Mouse (Mus musculus) G1E (cell line): ENCODE measurements around the gene Ccl5. TPM values are rescaled to one million over a fixed set of nuclear protein-coding genes. Genes with fewer than 3 reads are reported as not detected.

Source experiments
- ATAC-seq: 2 replicates; pipeline ENCODE4 v1.8.0; 2016; ENCODE audit warnings: mild to moderate bottlenecking; ENCODE audit not compliant: insufficient number of reproducible peaks, poor library complexity, low FRiP score, severe bottlenecking; ENCODE audit errors: extremely low read depth
- DNase-seq: peaks from one replicate; pipeline ENCODE4 v3.0.0; 2012; ENCODE audit warnings: low spot score
- H3K27me3 ChIP-seq: 2 replicates; pipeline ENCODE4 v1.6.1; 2012; ENCODE audit warnings: mild to moderate bottlenecking, low read length, inconsistent platforms; ENCODE audit not compliant: insufficient read depth
- H3K36me3 ChIP-seq: replicated peaks from 2 replicates; pipeline ENCODE3; 2012; ENCODE audit warnings: mild to moderate bottlenecking, inconsistent platforms
- H3K4me1 ChIP-seq: 2 replicates; pipeline ENCODE4 v1.6.1; 2012; ENCODE audit warnings: low read depth, low read length, inconsistent platforms, mixed read lengths; ENCODE audit not compliant: insufficient read depth
- H3K4me3 ChIP-seq: 2 replicates; pipeline ENCODE4 v1.5.1; 2012; ENCODE audit warnings: low read depth, mild to moderate bottlenecking, inconsistent platforms, low read length, moderate library complexity, mixed read lengths
- H3K9me3 ChIP-seq: replicated peaks from 2 replicates; pipeline ENCODE4 v1.6.1; 2012; ENCODE audit warnings: inconsistent platforms
- CTCF ChIP-seq: IDR thresholded peaks from 2 replicates; pipeline ENCODE4 v1.5.1; 2012; ENCODE audit warnings: low read depth, low read length, inconsistent platforms, mixed read lengths
- GATA1 ChIP-seq: IDR thresholded peaks from 2 replicates; pipeline ENCODE4 v1.6.1; 2012; ENCODE audit warnings: borderline replicate concordance, low read length, inconsistent platforms, mixed read lengths
- GATA2 ChIP-seq: IDR thresholded peaks from 2 replicates; pipeline ENCODE4 v1.6.1; 2012; ENCODE audit warnings: low read depth, low read length, inconsistent platforms, borderline replicate concordance
- POLR2AphosphoS5 ChIP-seq: IDR thresholded peaks from 2 replicates; pipeline ENCODE4 v1.6.1; 2012; ENCODE audit warnings: low read depth, low read length, inconsistent platforms; ENCODE audit not compliant: insufficient replicate concordance
- TAL1 ChIP-seq: conservative IDR thresholded peaks from 2 replicates; pipeline ENCODE4 v1.6.1; 2012; ENCODE audit warnings: low read depth, low read length, inconsistent platforms, mixed read lengths
- polyA plus RNA-seq: library from polyadenylated mRNA; stranded (reverse); fragments of >175 nt; gene quantifications from 2 replicates; pipeline ENCODE4 v1.2.3, GENCODE M21; 2012
- total RNA-seq, 2 experiments: library from RNA; stranded (forward) in 1 of 2; stranded (reverse) in 1 of 2; fragments of 200-1000 nt in 1 of 2; fragments of >200 nt in 1 of 2; fragmentation: Nextera tagmentation in 1 of 2; gene quantifications; 2 replicates each; pipeline ENCODE4 v1.2.3; 2014 to 2017

The Ccl5 gene
- total and polyA plus RNA-seq, 3 experiments: 3.1 TPM; not detected in 2

DNA sequence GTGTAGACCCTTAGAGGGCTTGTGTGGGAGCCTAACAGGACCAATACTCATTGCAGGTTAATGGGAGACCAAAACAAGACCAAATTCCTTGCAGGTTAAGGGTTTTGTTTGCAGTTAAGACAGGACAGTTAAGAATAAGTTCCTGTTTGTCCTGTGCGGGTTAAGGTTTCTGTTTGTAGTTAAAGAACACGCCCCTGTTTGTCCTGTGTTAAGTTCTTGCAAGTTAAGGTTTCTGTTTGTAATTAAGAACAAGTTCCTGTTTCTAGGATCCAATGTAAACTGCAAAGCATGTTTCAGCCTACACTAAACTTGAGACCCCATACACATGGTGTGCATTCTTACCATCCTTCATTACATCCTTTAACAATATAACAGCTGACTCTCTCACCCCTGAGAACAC is 39.9 kb upstream of the Ccl5 start:
- no peak for ATAC-seq
- Histone ChIP-seq H3K27me3 (peaks cover 8% of the 10 kb centered on the region), H3K4me3 (no peak overlapping the region)

DNA sequence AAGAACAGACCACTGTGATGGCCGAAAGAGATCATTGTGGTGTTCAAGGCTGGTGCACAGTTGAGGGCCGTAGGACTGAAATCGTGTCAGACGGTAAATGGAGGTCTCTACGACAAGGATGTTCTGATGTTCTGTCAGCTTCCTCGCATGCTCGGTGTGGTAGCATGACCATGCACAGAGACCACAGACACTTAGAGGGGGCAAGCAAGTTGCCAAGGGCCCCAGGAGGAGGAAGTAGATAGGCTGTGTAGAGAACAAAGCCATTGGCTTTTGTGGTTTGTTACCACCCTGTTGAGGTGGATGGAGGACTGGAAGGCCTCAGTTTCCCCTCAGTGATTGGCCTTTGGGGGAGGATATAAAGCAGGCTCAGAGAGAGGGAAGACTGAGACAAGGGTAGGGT is 38.9 kb upstream of the Ccl5 start:
- Histone ChIP-seq H3K36me3 (no peaks in the 10 kb centered on the region), H3K4me3 (no peak overlapping the region), H3K4me1 (peaks cover 26% of the 10 kb centered on the region), H3K27me3 (peaks cover 8% of the 10 kb centered on the region), H3K9me3 (no peaks in the 10 kb centered on the region)
- DNase-seq (no peak), ATAC-seq (no peak)
- TF ChIP-seq POLR2AphosphoS5: no peak
- no peak for TF ChIP-seq TAL1
- no peak for TF ChIP-seq CTCF
- TF ChIP-seq GATA2: no peak
- TF ChIP-seq GATA1: no peak

More for the DNA sequence above, 39.9 kb upstream of the Ccl5 start:
- Histone ChIP-seq H3K36me3 (no peaks in the 10 kb centered on the region), H3K9me3 (no peaks in the 10 kb centered on the region), H3K4me1 (peaks cover 26% of the 10 kb centered on the region)
- no peak for DNase-seq
- no peak for TF ChIP-seq CTCF
- no peak for TF ChIP-seq GATA2
- TF ChIP-seq TAL1: no peak
- no peak for TF ChIP-seq GATA1
- TF ChIP-seq POLR2AphosphoS5: no peak

GRCm38 (mm10) chr11:83568786-83569185 is 38.5 kb upstream of the Ccl5 start:
- no peaks in the 10 kb centered on the region for H3K36me3 ChIP-seq
- no peaks in the 10 kb centered on the region for H3K9me3 ChIP-seq
- H3K4me1 ChIP-seq: peaks cover 26% of the 10 kb centered on the region
- ATAC-seq: no peak
- no peak for TF ChIP-seq POLR2AphosphoS5
- TF ChIP-seq GATA2: no peak
- TF ChIP-seq TAL1: no peak
- TF ChIP-seq GATA1: no peak
- TF ChIP-seq CTCF: no peak
- DNase-seq: no peak
- peaks cover 8% of the 10 kb centered on the region for H3K27me3 ChIP-seq
- H3K4me3 ChIP-seq: no peak overlapping the region

DNA sequence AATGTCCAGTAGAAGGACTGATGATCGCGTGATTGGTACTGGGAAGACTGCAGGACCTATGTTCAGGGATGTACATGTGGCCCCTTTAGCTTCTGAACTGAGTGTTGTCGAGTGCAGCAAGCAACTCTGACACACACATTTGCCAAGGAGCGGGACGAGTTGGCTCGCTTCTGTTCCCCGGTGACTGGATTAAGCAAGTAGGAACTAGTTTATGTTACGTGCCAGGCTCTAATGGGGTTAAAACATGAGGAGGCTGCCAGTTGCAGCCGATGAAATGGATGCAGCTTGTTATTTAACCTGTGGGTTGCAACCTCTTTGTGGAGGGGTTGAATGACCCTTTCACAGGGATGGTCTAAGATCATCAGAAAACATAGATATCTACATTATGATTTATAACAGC is 37.7 kb upstream of the Ccl5 start:
- H3K36me3 ChIP-seq: no peaks in the 10 kb centered on the region
- TF ChIP-seq POLR2AphosphoS5: no peak
- TF ChIP-seq GATA1: no peak
- no peak for TF ChIP-seq GATA2
- no peak for TF ChIP-seq TAL1
- no peak for TF ChIP-seq CTCF
- H3K27me3 ChIP-seq: peaks cover 8% of the 10 kb centered on the region
- DNase-seq: no peak
- H3K4me3 ChIP-seq: no peak overlapping the region
- no peak for ATAC-seq
- H3K4me1 ChIP-seq: peaks cover 26% of the 10 kb centered on the region
- H3K9me3 ChIP-seq: no peaks in the 10 kb centered on the region

GRCm38 (mm10) chr11:83567311-83567710 is 37.0 kb upstream of the Ccl5 start:
- Histone ChIP-seq H3K9me3 (no peaks in the 10 kb centered on the region), H3K4me3 (no peak overlapping the region), H3K27me3 (peaks cover 6% of the 10 kb centered on the region; the same call in 1 of the 2 replicates), H3K36me3 (no peaks in the 10 kb centered on the region), H3K4me1 (peaks cover 20% of the 10 kb centered on the region)
- no peak for DNase-seq
- no peak for TF ChIP-seq TAL1
- TF ChIP-seq POLR2AphosphoS5: no peak
- no peak for TF ChIP-seq GATA1
- TF ChIP-seq CTCF: no peak
- TF ChIP-seq GATA2: no peak
- ATAC-seq: no peak

DNA sequence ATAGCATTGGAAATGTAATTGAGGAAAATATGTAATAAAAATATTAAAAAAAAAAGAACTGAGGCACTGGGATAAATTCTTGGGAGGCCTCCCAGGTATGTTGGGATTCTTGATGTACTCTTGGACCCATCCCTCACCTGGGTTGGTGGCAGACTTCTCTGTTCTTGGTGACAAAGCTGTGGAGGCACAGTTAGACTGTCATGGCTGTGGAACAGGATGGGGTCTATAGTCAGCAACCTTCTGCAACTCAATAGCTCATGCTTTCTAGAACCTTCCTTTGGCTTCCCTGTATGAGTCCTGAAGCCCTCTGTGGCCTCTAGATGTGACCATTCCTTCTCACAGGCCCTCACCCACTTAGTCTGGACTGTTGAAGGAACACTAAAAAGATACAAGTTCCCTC is 36.3 kb upstream of the Ccl5 start:
- H3K9me3 ChIP-seq: no peaks in the 10 kb centered on the region
- DNase-seq: no peak
- no peak for ATAC-seq

More for the DNA sequence above, 36.3 kb upstream of the Ccl5 start:
- no peaks in the 10 kb centered on the region for H3K36me3 ChIP-seq
- H3K27me3 ChIP-seq: peaks cover 6% of the 10 kb centered on the region; the same call in 1 of the 2 replicates
- no peak overlapping the region for H3K4me3 ChIP-seq
- peaks cover 17% of the 10 kb centered on the region for H3K4me1 ChIP-seq
- TF ChIP-seq GATA1: no peak
- TF ChIP-seq POLR2AphosphoS5: no peak
- TF ChIP-seq GATA2: no peak
- no peak for TF ChIP-seq TAL1
- no peak for TF ChIP-seq CTCF
